Mouse (Mus musculus) cortical plate, adult 2 months (tissue): Measurements from ENCODE around the gene Xylt1.

Experiments
- CTCF ChIP-seq: fragments of 200-500 bp; IDR thresholded peaks from 2 replicates; pipeline ENCODE4 v1.5.1; 2011; ENCODE audit warnings: mild to moderate bottlenecking, control low read depth, low read length; ENCODE audit not compliant: insufficient read depth; ENCODE audit errors: extremely low read depth
- POLR2A ChIP-seq: fragments of 200-500 bp; IDR thresholded peaks from 2 replicates; pipeline ENCODE4 v1.6.1; 2011; ENCODE audit warnings: mild to moderate bottlenecking, low read length, control low read depth; ENCODE audit not compliant: insufficient read depth; ENCODE audit errors: extremely low read depth

GRCm38 (mm10) chr7:117600443-117600842, 219.7 kb downstream of the Xylt1 start:
- TF ChIP-seq CTCF (no peak), POLR2A (no peak)
